Mouse (Mus musculus): ENCODE results near the gene Cd209g.

GRCm38 (mm10) chr8:4154878-4155277, 21.0 kb downstream of the Cd209g start:
- TF ChIP-seq CTCF (IDR thresholded peaks at IDR 0.05; ENCODE audit: borderline replicate concordance, insufficient read depth, low read depth, low read length) (no peak), POLR2A (IDR thresholded peaks at IDR 0.05; ENCODE audit: borderline replicate concordance, insufficient read depth, low read length) (no peak)
